Comparison of ENCODE assay signal across 8 mouse cellular contexts in genomic region chr12:70937571-70938384, GRCm38 (mm10). TPM values are rescaled to one million over a fixed set of nuclear protein-coding genes. Genes with fewer than 3 reads are reported as not detected.
DNase-seq lines count a peak whose midpoint lies in the region; ATAC-seq lines count a peak whose summit lies in the region.

Gene Actr10 (plus strand): TSS chr12:70937857.

- H3K4me3 ChIP-seq in forebrain, embryonic 11.5 days (ENCODE audit: low read depth, low read length), result peak within 1 kb of the TSS; percentile 83
- peak within 1 kb of the TSS; percentile 98 for H3K4me3 ChIP-seq in heart, embryonic 16.5 days (ENCODE audit: low read length)
- peak within 1 kb of the TSS; percentile 94 for H3K4me3 ChIP-seq in liver, embryonic 15.5 days (replicated peaks)
- H3K4me3 ChIP-seq in neural tube, embryonic 12.5 days, result peak within 1 kb of the TSS; percentile 67

- no peaks in the 10 kb centered on the region; the same call in 1 of the 2 replicates for H3K36me3 ChIP-seq in forebrain, embryonic 11.5 days (ENCODE audit: control insufficient read depth, insufficient read depth, low read length)
- peaks cover 8% of the 10 kb centered on the region for H3K36me3 ChIP-seq in heart, embryonic 16.5 days (ENCODE audit: control insufficient read depth, insufficient read depth)
- peaks cover 10% of the 10 kb centered on the region for H3K36me3 ChIP-seq in liver, embryonic 15.5 days (replicated peaks)
- peaks cover 9% of the 10 kb centered on the region; the same call in 1 of the 2 replicates for H3K36me3 ChIP-seq in neural tube, embryonic 12.5 days

- H3K9me3 ChIP-seq in forebrain, embryonic 11.5 days (ENCODE audit: control insufficient read depth, low read length), result no peaks in the 10 kb centered on the region
- H3K9me3 ChIP-seq in heart, embryonic 16.5 days (replicated peaks; ENCODE audit: control insufficient read depth, low read length), result no peaks in the 10 kb centered on the region; the same call in none of the 2 replicates
- H3K9me3 ChIP-seq in liver, embryonic 15.5 days (replicated peaks), result no peaks in the 10 kb centered on the region
- H3K9me3 ChIP-seq in neural tube, embryonic 12.5 days, result 0 out of 2 replicates have a peak, but pooled peaks cover 4% of the 10 kb centered on the region

- H3K27ac ChIP-seq in forebrain, embryonic 11.5 days (ENCODE audit: low read depth, low read length), result peak within 1 kb of the TSS; percentile 81
- peak within 1 kb of the TSS; percentile 97 for H3K27ac ChIP-seq in heart, embryonic 16.5 days (ENCODE audit: low read length)
- H3K27ac ChIP-seq in liver, embryonic 15.5 days (replicated peaks), result peak within 1 kb of the TSS; percentile 84
- peak within 1 kb of the TSS; percentile 50 for H3K27ac ChIP-seq in neural tube, embryonic 12.5 days

- H3K4me2 ChIP-seq in forebrain, embryonic 11.5 days (ENCODE audit: low read depth, low read length, severe bottlenecking), result peak within 1 kb of the TSS; percentile 59
- H3K4me2 ChIP-seq in heart, embryonic 16.5 days (ENCODE audit: low read depth, low read length), result peak within 1 kb of the TSS; percentile 82
- peak within 1 kb of the TSS; percentile 83 for H3K4me2 ChIP-seq in liver, embryonic 15.5 days
- H3K4me2 ChIP-seq in neural tube, embryonic 12.5 days (replicated peaks), result peak within 1 kb of the TSS; percentile 67

- H3K9ac ChIP-seq in forebrain, embryonic 11.5 days (ENCODE audit: low read length), result peak within 1 kb of the TSS; percentile 86
- H3K9ac ChIP-seq in heart, embryonic 16.5 days (ENCODE audit: low read length), result peak within 1 kb of the TSS; percentile 97
- H3K9ac ChIP-seq in liver, embryonic 15.5 days, result peak within 1 kb of the TSS; percentile 88
- peak within 1 kb of the TSS; percentile 79 for H3K9ac ChIP-seq in neural tube, embryonic 12.5 days

- H3K4me1 ChIP-seq in forebrain, embryonic 11.5 days (replicated peaks; ENCODE audit: control insufficient read depth, insufficient read depth, low read length), result no peaks in the 10 kb centered on the region
- H3K4me1 ChIP-seq in heart, embryonic 16.5 days (ENCODE audit: control insufficient read depth, insufficient read depth, low read length), result peaks cover 4% of the 10 kb centered on the region
- peaks cover 18% of the 10 kb centered on the region for H3K4me1 ChIP-seq in liver, embryonic 15.5 days (replicated peaks)
- H3K4me1 ChIP-seq in neural tube, embryonic 12.5 days, result 0 out of 2 replicates have a peak, but pooled peaks cover 3% of the 10 kb centered on the region

- peak; percentile 92 for DNase-seq in CD8-positive naive resting alpha-beta T cell, adult 2 months (ENCODE audit: low read depth in 2 of 2, low spot score in 2 of 2)
- peak; percentile 76 for DNase-seq in c-Kit-positive CD71-negative TER-119-negative erythroid progenitor cells, embryonic 14.5 days (ENCODE audit: low read depth)
- peak; percentile 99 for DNase-seq in forebrain, embryonic 11.5 days (ENCODE audit: low spot score)
- DNase-seq in kidney, postnatal 36 days, result peak; percentile 92 to 96
- peak; percentile 85 for DNase-seq in telencephalon, adult 2 months (ENCODE audit: low read depth, low spot score)

- 1% methylated on average over 58 of the region's 59 CpGs for WGBS in forebrain, embryonic 11.5 days
- WGBS in heart, embryonic 16.5 days, result under 1% methylated on average over 58 of the region's 59 CpGs
- WGBS in liver, embryonic 15.5 days (ENCODE audit: insufficient replicate concordance), result under 1% methylated on average over 59 of the region's 59 CpGs
- under 1% methylated on average over 59 of the region's 59 CpGs for WGBS in neural tube, embryonic 12.5 days

- peak; percentile 98 for ATAC-seq in forebrain, embryonic 11.5 days (replicated peaks; ENCODE audit: low FRiP score)
- ATAC-seq in heart, embryonic 16.5 days (replicated peaks; ENCODE audit: extremely low read depth, insufficient read depth, low FRiP score), result peak; percentile 95
- ATAC-seq in liver, embryonic 15.5 days (ENCODE audit: insufficient read depth), result peak; percentile 94
- peak; percentile 98 for ATAC-seq in neural tube, embryonic 12.5 days (ENCODE audit: low FRiP score, low read depth)

- no peaks in the 10 kb centered on the region for H3K27me3 ChIP-seq in forebrain, embryonic 11.5 days (ENCODE audit: control insufficient read depth, insufficient read depth, low read length)
- H3K27me3 ChIP-seq in heart, embryonic 16.5 days (ENCODE audit: control insufficient read depth, insufficient read depth, low read length), result no peaks in the 10 kb centered on the region
- 0 out of 2 replicates have a peak, but pooled peaks cover 3% of the 10 kb centered on the region for H3K27me3 ChIP-seq in liver, embryonic 15.5 days
- H3K27me3 ChIP-seq in neural tube, embryonic 12.5 days (replicated peaks), result no peaks in the 10 kb centered on the region

RNA-seq across cellular contexts. Expression of gene Actr10, which starts in this region (rescaled TPM):
- 251 and 261 TPM in 2 replicates for polyA plus RNA-seq in forebrain, embryonic 11.5 days (2014; fragmentation: Nextera tagmentation; extraction: Ambion mirVana)
- polyA plus RNA-seq in heart, embryonic 16.5 days (2015; fragmentation: Nextera tagmentation; extraction: Ambion mirVana), result 184 and 186 TPM in 2 replicates
- 94.4 and 105 TPM in 2 replicates for polyA plus RNA-seq in liver, embryonic 15.5 days (2015; fragmentation: Nextera tagmentation; extraction: Ambion mirVana)
- 252 and 267 TPM in 2 replicates for polyA plus RNA-seq in neural tube, embryonic 12.5 days (2016; fragmentation: Nextera tagmentation; extraction: Ambion mirVana)

Comparison
In these comparisons a context has a peak if more than half of its experiments do, and no peak if none do; other contexts are left out.
1. Peak in every context shown above with its lines: DNase-seq, ATAC-seq, H3K4me3 ChIP-seq and H3K27ac ChIP-seq.